ENCODE assay signal across 27 mouse cellular contexts in genomic region chr6:92842000-92842399, GRCm38 (mm10). TPM values are rescaled to one million over a fixed set of nuclear protein-coding genes. Genes with fewer than 3 reads are reported as not detected.
DNase-seq lines count a peak whose midpoint lies in the region; ATAC-seq and TF ChIP-seq lines count a peak whose summit lies in the region.
"Had no signal": no experiment of that assay in that cellular context is flagged by ENCODE, and none has a peak within 500 bp of the region (broad histone marks: within the 10 kb centered on the region; RNA-seq: fewer than 3 reads in every experiment).

No protein-coding gene starts in this region.

- peak overlapping the region; percentile 39; the same call in 1 of the 2 replicates for H3K27ac ChIP-seq in kidney, embryonic 16.5 days (ENCODE audit: low read length)
- peak overlapping the region; percentile 75 for H3K27ac ChIP-seq in ES-Bruce4 (ENCODE audit: insufficient read depth, low read length)
- no peak overlapping the region for H3K27ac ChIP-seq in embryonic facial prominence, embryonic 11.5 days (replicated peaks; ENCODE audit: low read depth, low read length)
- H3K27ac ChIP-seq: embryonic facial prominence, embryonic 15.5 days; forebrain, embryonic 15.5 days; hindbrain, embryonic 13.5 days; hindbrain, postnatal 0 days had no signal

- no peak for TF ChIP-seq CTCF in ES-Bruce4 (IDR thresholded peaks at IDR 0.05; ENCODE audit: low read depth, low read length)

- peak; percentile 35 for DNase-seq in embryo, embryonic 10 days (ENCODE audit: low spot score)
- DNase-seq in embryo, embryonic 9.5 days (ENCODE audit: extremely low spot score) = no peak
- no peak for DNase-seq in kidney, postnatal 14 days
- DNase-seq in embryonic facial prominence, embryonic 11.5 days (ENCODE audit: low spot score) = peak; percentile 76
- no peak for DNase-seq in layer of hippocampus, postnatal 36 days
- DNase-seq in liver = no peak
- DNase-seq: adrenal gland, postnatal 14 days; B cell, adult 2 months; cerebellum, adult 11-12 months; cerebellum, adult 9-10 months; cerebellum, postnatal 25 days; gastrocnemius, postnatal 25 days; heart, postnatal 10 days; heart, postnatal 4 days had no signal

- no peak overlapping the region for H3K4me3 ChIP-seq in kidney, embryonic 16.5 days (ENCODE audit: low read length)
- H3K4me3 ChIP-seq in ES-Bruce4 (ENCODE audit: low read depth, low read length) = no peak overlapping the region
- H3K4me3 ChIP-seq in embryonic facial prominence, embryonic 11.5 days (ENCODE audit: low read depth, low read length) = no peak overlapping the region
- H3K4me3 ChIP-seq: embryonic facial prominence, embryonic 15.5 days; forebrain, embryonic 15.5 days; hindbrain, embryonic 13.5 days had no signal

- H3K9me3 ChIP-seq in kidney, embryonic 16.5 days (ENCODE audit: low read length) = no peaks in the 10 kb centered on the region
- H3K9me3 ChIP-seq in ES-Bruce4 (replicated peaks; ENCODE audit: control insufficient read depth, insufficient read depth, low read length, poor library complexity, severe bottlenecking) = no peaks in the 10 kb centered on the region
- no peaks in the 10 kb centered on the region for H3K9me3 ChIP-seq in embryonic facial prominence, embryonic 11.5 days (replicated peaks; ENCODE audit: control insufficient read depth, low read length)
- H3K9me3 ChIP-seq: embryonic facial prominence, embryonic 15.5 days; forebrain, embryonic 15.5 days; hindbrain, embryonic 13.5 days had no signal

- no peak overlapping the region for H3K4me2 ChIP-seq in kidney, embryonic 16.5 days (replicated peaks; ENCODE audit: low read depth, low read length)
- no peak overlapping the region for H3K4me2 ChIP-seq in embryonic facial prominence, embryonic 11.5 days (ENCODE audit: low read depth, low read length)
- H3K4me2 ChIP-seq: embryonic facial prominence, embryonic 15.5 days; forebrain, embryonic 15.5 days; hindbrain, embryonic 13.5 days had no signal

- no peaks in the 10 kb centered on the region for H3K4me1 ChIP-seq in kidney, embryonic 16.5 days (ENCODE audit: insufficient read depth, low read length)
- H3K4me1 ChIP-seq in ES-Bruce4 (ENCODE audit: control insufficient read depth, insufficient read depth, low read length) = peaks cover 5% of the 10 kb centered on the region
- no peaks in the 10 kb centered on the region for H3K4me1 ChIP-seq in embryonic facial prominence, embryonic 11.5 days (ENCODE audit: control insufficient read depth, insufficient read depth, low read length)
- H3K4me1 ChIP-seq: embryonic facial prominence, embryonic 15.5 days; forebrain, embryonic 15.5 days; hindbrain, embryonic 13.5 days had no signal

- no peaks in the 10 kb centered on the region for H3K27me3 ChIP-seq in kidney, embryonic 16.5 days (ENCODE audit: insufficient read depth, low read length)
- no peaks in the 10 kb centered on the region for H3K27me3 ChIP-seq in ES-Bruce4 (ENCODE audit: control insufficient read depth, insufficient read depth, low read length, poor library complexity, severe bottlenecking)
- no peaks in the 10 kb centered on the region for H3K27me3 ChIP-seq in embryonic facial prominence, embryonic 11.5 days (ENCODE audit: control insufficient read depth, insufficient read depth, low read length)
- H3K27me3 ChIP-seq: embryonic facial prominence, embryonic 15.5 days; forebrain, embryonic 15.5 days; hindbrain, embryonic 13.5 days; Patski had no signal

- H3K9ac ChIP-seq in kidney, embryonic 16.5 days (replicated peaks; ENCODE audit: low read length) = no peak overlapping the region
- no peak overlapping the region for H3K9ac ChIP-seq in ES-Bruce4 (ENCODE audit: low read depth, poor library complexity, severe bottlenecking)
- no peak overlapping the region for H3K9ac ChIP-seq in embryonic facial prominence, embryonic 11.5 days (replicated peaks; ENCODE audit: low read length)
- H3K9ac ChIP-seq: embryonic facial prominence, embryonic 15.5 days; forebrain, embryonic 15.5 days; hindbrain, embryonic 13.5 days had no signal

- TF ChIP-seq POLR2A in ES-Bruce4 (IDR thresholded peaks at IDR 0.05; ENCODE audit: insufficient read depth, low read length) = no peak

- ATAC-seq in kidney, embryonic 16.5 days (ENCODE audit: low FRiP score, low TSS enrichment) = no peak
- no peak for ATAC-seq in embryonic facial prominence, embryonic 11.5 days (replicated peaks; ENCODE audit: insufficient number of reproducible peaks, low FRiP score, low TSS enrichment, low read depth)
- ATAC-seq: activated CD4-positive, CD25-positive, alpha-beta regulatory T cell, adult 4 months; forebrain, embryonic 15.5 days; hindbrain, postnatal 0 days; Patski had no signal

- no peak for TF ChIP-seq EP300 in ES-Bruce4 (IDR thresholded peaks at IDR 0.05; ENCODE audit: insufficient read depth, low read depth, low read length)

- peaks cover 8% of the 10 kb centered on the region; the same call in 1 of the 2 replicates for H3K36me3 ChIP-seq in kidney, embryonic 16.5 days (ENCODE audit: insufficient read depth, low read length)
- H3K36me3 ChIP-seq in ES-Bruce4 (ENCODE audit: control insufficient read depth, insufficient read depth, low read length, poor library complexity, severe bottlenecking) = no peaks in the 10 kb centered on the region
- no peaks in the 10 kb centered on the region for H3K36me3 ChIP-seq in embryonic facial prominence, embryonic 11.5 days (replicated peaks; ENCODE audit: control insufficient read depth, insufficient read depth, low read depth, low read length)
- H3K36me3 ChIP-seq: embryonic facial prominence, embryonic 15.5 days; forebrain, embryonic 15.5 days; hindbrain, embryonic 13.5 days had no signal

- WGBS in kidney, embryonic 16.5 days = 14% methylated on average over 2 of the region's 2 CpGs
- 11% methylated on average over 2 of the region's 2 CpGs for WGBS in embryonic facial prominence, embryonic 11.5 days

RNA-seq across cellular contexts. Expression of gene A730049H05Rik, which starts 25.7 kb away (rescaled TPM):
- polyA plus RNA-seq in kidney, embryonic 16.5 days (2015; fragmentation: Nextera tagmentation; extraction: Ambion mirVana) = 2.3 and 3.1 TPM in 2 replicates
- 0.40 TPM in 1 of 2 replicates, not detected in the other for polyA plus RNA-seq in ES-Bruce4 (2011; ENCODE audit: insufficient read depth, insufficient read length, low read depth, missing spikeins)
- polyA plus RNA-seq in embryonic facial prominence, embryonic 11.5 days (2014; fragmentation: Nextera tagmentation; extraction: Ambion mirVana) = 0.72 and 1.7 TPM in 2 replicates
- total RNA-seq in layer of hippocampus, postnatal 36 days (2021) = under 1 TPM; 0.15 to 0.23 TPM
- total RNA-seq: granulocyte monocyte progenitor cell, adult 5-6 weeks had no signal
- polyA plus RNA-seq: activated CD4-positive, CD25-positive, alpha-beta regulatory T cell, adult 4 months; frontal cortex, adult 2 months had no signal

RNA-seq across cellular contexts. Expression of gene Gm15737, which starts 27.2 kb away (rescaled TPM):
- 0.04 and 0.12 TPM in 2 replicates for polyA plus RNA-seq in kidney, embryonic 16.5 days (2015; fragmentation: Nextera tagmentation; extraction: Ambion mirVana)
- polyA plus RNA-seq in ES-Bruce4 (2011; ENCODE audit: insufficient read depth, insufficient read length, low read depth, missing spikeins) = not detected in 2 replicates
- 0.07 TPM in 1 of 2 replicates, not detected in the other for polyA plus RNA-seq in embryonic facial prominence, embryonic 11.5 days (2014; fragmentation: Nextera tagmentation; extraction: Ambion mirVana)
- total RNA-seq in layer of hippocampus, postnatal 36 days (2021) = not detected
- total RNA-seq: adrenal gland, adult 18-20 months; adrenal gland, postnatal 14 days; granulocyte monocyte progenitor cell, adult 5-6 weeks; hindbrain, postnatal 0 days had no signal
- polyA plus RNA-seq: activated CD4-positive, CD25-positive, alpha-beta regulatory T cell, adult 4 months; cortical plate, adult 2 months; forebrain, embryonic 11.5 days; forebrain, embryonic 15.5 days; frontal cortex, adult 2 months; hindbrain, embryonic 13.5 days; hindbrain, postnatal 0 days had no signal

Comparison
In these comparisons a context has a peak if more than half of its experiments do, and no peak if none do; other contexts are left out.
1. DNase-seq: peak in embryo, embryonic 10 days (single experiment) and embryonic facial prominence, embryonic 11.5 days (single experiment); none in embryo, embryonic 9.5 days (single experiment), kidney, postnatal 14 days (single experiment), layer of hippocampus, postnatal 36 days (0 of 2) and liver (single experiment).